Comparison of ENCODE assay signal across 31 mouse cellular contexts in the genomic region with DNA sequence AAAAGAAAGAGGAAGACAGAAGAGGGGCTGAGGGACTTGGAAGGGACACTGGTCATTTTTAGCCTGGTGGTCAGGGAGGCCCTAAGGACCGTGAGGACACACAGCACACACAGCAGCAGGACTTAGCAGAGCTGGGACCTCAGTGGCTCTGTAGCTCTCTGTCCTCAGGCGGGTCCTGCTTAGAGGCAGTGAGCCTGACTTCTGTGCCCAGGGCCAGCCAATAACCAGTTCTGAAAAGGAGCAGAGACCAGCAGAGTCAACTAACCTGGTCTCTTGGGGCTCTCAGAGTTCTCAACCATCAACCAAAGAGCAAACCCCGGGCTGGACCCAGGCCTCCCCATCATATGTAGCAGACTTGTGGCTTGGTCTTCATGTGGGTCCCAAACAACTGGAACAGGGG. TPM values are rescaled to one million over a fixed set of nuclear protein-coding genes. Genes with fewer than 3 reads are reported as not detected.
A peak's percentile ranks its signal among the peaks of the same experiment; 100 is the strongest.
DNase-seq lines count a peak whose midpoint lies in the region; ATAC-seq and TF ChIP-seq lines count a peak whose summit lies in the region.
"Had no signal": no experiment of that assay in that cellular context is flagged by ENCODE, and none has a peak within 500 bp of the region (broad histone marks: within the 10 kb centered on the region; RNA-seq: fewer than 3 reads in every experiment).

No protein-coding gene starts in this region.

- H3K9ac ChIP-seq in heart, adult 2 months (ENCODE audit: low read depth, low read length) = no peak overlapping the region
- H3K9ac ChIP-seq in midbrain, embryonic 14.5 days (replicated peaks; ENCODE audit: low read length) = no peak overlapping the region
- H3K9ac ChIP-seq in MEL (ENCODE audit: control insufficient read depth, low read depth, low read length, poor library complexity, severe bottlenecking) = no peak overlapping the region
- no peak overlapping the region for H3K9ac ChIP-seq in midbrain, embryonic 15.5 days
- H3K9ac ChIP-seq: embryonic facial prominence, embryonic 12.5 days; embryonic facial prominence, embryonic 15.5 days; forebrain, embryonic 15.5 days; heart, embryonic 12.5 days; heart, embryonic 15.5 days had no signal

- TF ChIP-seq CTCF in heart, adult 2 months (IDR thresholded peaks at IDR 0.05) = no peak
- TF ChIP-seq CTCF in MEL (IDR thresholded peaks at IDR 0.05 in 2 of 3, conservative IDR thresholded peaks at IDR 0.05 in 1 of 3; ENCODE audit: control insufficient read depth in 1 of 3, insufficient read depth in 1 of 3, low read depth in 2 of 3, low read length in 3 of 3, poor library complexity in 1 of 3, severe bottlenecking in 1 of 3) = no peak

- no peak for TF ChIP-seq RAD21 in MEL (IDR thresholded peaks at IDR 0.05; ENCODE audit: low read depth, low read length)

- H3K36me3 ChIP-seq in heart, adult 2 months (ENCODE audit: control insufficient read depth, insufficient read depth, low read length) = no peaks in the 10 kb centered on the region
- H3K36me3 ChIP-seq in midbrain, embryonic 10.5 days = peaks cover 100% of the 10 kb centered on the region
- H3K36me3 ChIP-seq in midbrain, embryonic 14.5 days (ENCODE audit: control insufficient read depth, insufficient read depth, low read length) = peaks cover 100% of the 10 kb centered on the region
- H3K36me3 ChIP-seq in MEL (ENCODE audit: control insufficient read depth in 1 of 2, insufficient read depth in 2 of 2, low read length in 2 of 2) = peaks cover 0 to 11% of the 10 kb centered on the region in 2 experiments; a peak in 2 of 4 replicates
- peaks cover 51% of the 10 kb centered on the region for H3K36me3 ChIP-seq in midbrain, embryonic 15.5 days (replicated peaks)
- H3K36me3 ChIP-seq: G1E had no signal

- 81% methylated on average over 3 of the region's 3 CpGs for WGBS in heart, adult 2 months
- 88% methylated on average over 3 of the region's 3 CpGs for WGBS in midbrain, embryonic 10.5 days
- WGBS in midbrain, embryonic 14.5 days = 83% methylated on average over 3 of the region's 3 CpGs
- 94% methylated on average over 3 of the region's 3 CpGs for WGBS in midbrain, embryonic 15.5 days

- H3K79me2 ChIP-seq in heart, adult 2 months (replicated peaks; ENCODE audit: control insufficient read depth, insufficient read depth, low read length) = no peaks in the 10 kb centered on the region
- H3K79me2 ChIP-seq in MEL (ENCODE audit: control insufficient read depth, insufficient read depth, low read length, poor library complexity) = no peaks in the 10 kb centered on the region

- peak; percentile 74 for DNase-seq in heart, adult 11 months
- DNase-seq in heart, adult 2 months = no peak
- DNase-seq in midbrain, embryonic 10.5 days (ENCODE audit: low spot score) = no peak
- no peak for DNase-seq in midbrain, embryonic 14.5 days
- DNase-seq in MEL (ENCODE audit: low read depth, low spot score) = no peak
- no peak for DNase-seq in natural killer cell, adult 2 months (ENCODE audit: low spot score in 2 of 2)
- DNase-seq: adrenal gland, adult 2 months; adrenal gland, postnatal 14 days; B cell, adult 2 months; cerebellum, adult 11 months; cerebellum, adult 2 months; cerebellum, adult 9-11 months; cerebellum, postnatal 25 days; gastrocnemius, postnatal 10 days; gastrocnemius, postnatal 36 days; heart, postnatal 10 days; heart, postnatal 36 days had no signal

- no peak overlapping the region for H3K4me3 ChIP-seq in heart, adult 2 months
- no peak overlapping the region for H3K4me3 ChIP-seq in midbrain, embryonic 10.5 days
- H3K4me3 ChIP-seq in midbrain, embryonic 14.5 days (replicated peaks; ENCODE audit: low read depth, low read length) = no peak overlapping the region
- H3K4me3 ChIP-seq in MEL (ENCODE audit: control insufficient read depth in 1 of 2, insufficient read depth in 1 of 2, low read depth in 2 of 2, low read length in 2 of 2) = no peak overlapping the region
- no peak overlapping the region for H3K4me3 ChIP-seq in midbrain, embryonic 15.5 days
- H3K4me3 ChIP-seq: embryonic facial prominence, embryonic 12.5 days; embryonic facial prominence, embryonic 15.5 days; forebrain, embryonic 15.5 days; heart, embryonic 12.5 days; heart, embryonic 15.5 days had no signal

- H3K27ac ChIP-seq in heart, adult 2 months = no peak overlapping the region
- H3K27ac ChIP-seq in midbrain, embryonic 10.5 days (replicated peaks) = 0 out of 2 replicates have a peak overlapping the region, but pooled peaks have one; percentile 13
- no peak overlapping the region for H3K27ac ChIP-seq in midbrain, embryonic 14.5 days (replicated peaks; ENCODE audit: low read depth, low read length)
- 0 out of 2 replicates have a peak overlapping the region, but pooled peaks have one; percentile 1 for H3K27ac ChIP-seq in MEL (ENCODE audit: control insufficient read depth, low read depth, low read length)
- H3K27ac ChIP-seq in midbrain, embryonic 15.5 days = 0 out of 2 replicates have a peak overlapping the region, but pooled peaks have one; percentile 4
- H3K27ac ChIP-seq: embryonic facial prominence, embryonic 12.5 days; embryonic facial prominence, embryonic 15.5 days; forebrain, embryonic 15.5 days; heart, embryonic 15.5 days had no signal

- TF ChIP-seq EP300 in heart, adult 2 months (IDR thresholded peaks at IDR 0.05; ENCODE audit: insufficient read depth, low read depth, low read length) = no peak
- TF ChIP-seq EP300 in MEL (IDR thresholded peaks at IDR 0.05; ENCODE audit: low read depth in 1 of 2, low read length in 2 of 2) = no peak

- intact Hi-C loops in heart, adult 2 months (cut with DNase I) = loop anchor here (10.0 kb wide), 1 partner anchor 154 kb away; no protein-coding TSS in a partner anchor

- H3K4me1 ChIP-seq in heart, adult 2 months (ENCODE audit: control insufficient read depth, insufficient read depth, low read length) = no peaks in the 10 kb centered on the region
- peaks cover 46% of the 10 kb centered on the region for H3K4me1 ChIP-seq in midbrain, embryonic 10.5 days
- H3K4me1 ChIP-seq in midbrain, embryonic 14.5 days (ENCODE audit: control insufficient read depth, insufficient read depth, low read length) = no peaks in the 10 kb centered on the region
- peaks cover 3 to 14% of the 10 kb centered on the region in 2 experiments for H3K4me1 ChIP-seq in MEL (ENCODE audit: control insufficient read depth in 1 of 2, insufficient read depth in 2 of 2, low read length in 2 of 2)
- no peaks in the 10 kb centered on the region for H3K4me1 ChIP-seq in midbrain, embryonic 15.5 days
- H3K4me1 ChIP-seq: embryonic facial prominence, embryonic 12.5 days; embryonic facial prominence, embryonic 15.5 days; forebrain, embryonic 15.5 days had no signal

- H3K4me2 ChIP-seq in midbrain, embryonic 14.5 days (ENCODE audit: low read length) = no peak overlapping the region
- H3K4me2 ChIP-seq in midbrain, embryonic 15.5 days = no peak overlapping the region
- H3K4me2 ChIP-seq: embryonic facial prominence, embryonic 12.5 days; embryonic facial prominence, embryonic 15.5 days; forebrain, embryonic 15.5 days; heart, embryonic 12.5 days; heart, embryonic 15.5 days had no signal

- no peak for TF ChIP-seq POLR2A in heart, adult 2 months (IDR thresholded peaks at IDR 0.05; ENCODE audit: insufficient read depth, low read depth, low read length)
- TF ChIP-seq POLR2A in MEL (IDR thresholded peaks at IDR 0.05; ENCODE audit: control insufficient read depth in 1 of 2, insufficient read depth in 1 of 2, low read depth in 1 of 2, low read length in 2 of 2, poor library complexity in 1 of 2) = no peak

- H3K9me3 ChIP-seq in midbrain, embryonic 10.5 days (replicated peaks) = no peaks in the 10 kb centered on the region
- no peaks in the 10 kb centered on the region for H3K9me3 ChIP-seq in midbrain, embryonic 14.5 days (ENCODE audit: control insufficient read depth, low read length)
- H3K9me3 ChIP-seq in MEL (replicated peaks; ENCODE audit: insufficient read depth, low read length) = no peaks in the 10 kb centered on the region
- no peaks in the 10 kb centered on the region for H3K9me3 ChIP-seq in midbrain, embryonic 15.5 days
- H3K9me3 ChIP-seq: embryonic facial prominence, embryonic 12.5 days; embryonic facial prominence, embryonic 15.5 days; forebrain, embryonic 15.5 days; G1E; heart, embryonic 12.5 days; heart, embryonic 15.5 days had no signal

- ATAC-seq in midbrain, embryonic 14.5 days (ENCODE audit: low FRiP score, low TSS enrichment) = no peak
- ATAC-seq in midbrain, embryonic 15.5 days (replicated peaks) = no peak
- ATAC-seq: forebrain, embryonic 15.5 days; hindbrain, embryonic 16.5 days; inflammation-experienced regulatory T-cells, adult 6 months had no signal

- no peaks in the 10 kb centered on the region for H3K27me3 ChIP-seq in heart, adult 2 months (ENCODE audit: control insufficient read depth, insufficient read depth, low read length)
- no peaks in the 10 kb centered on the region for H3K27me3 ChIP-seq in midbrain, embryonic 10.5 days (ENCODE audit: low read depth, poor library complexity, severe bottlenecking)
- no peaks in the 10 kb centered on the region for H3K27me3 ChIP-seq in midbrain, embryonic 14.5 days (ENCODE audit: control insufficient read depth, insufficient read depth, low read length)
- H3K27me3 ChIP-seq in MEL (ENCODE audit: control insufficient read depth in 1 of 2, insufficient read depth in 2 of 2, low read length in 2 of 2) = no peaks in the 10 kb centered on the region
- no peaks in the 10 kb centered on the region for H3K27me3 ChIP-seq in midbrain, embryonic 15.5 days (replicated peaks)
- H3K27me3 ChIP-seq: CH12.LX; embryonic facial prominence, embryonic 12.5 days; embryonic facial prominence, embryonic 15.5 days; forebrain, embryonic 15.5 days; heart, embryonic 12.5 days; heart, embryonic 15.5 days had no signal

RNA-seq across cellular contexts. Expression of gene Pla2g1b, which starts 16.8 kb away (rescaled TPM):
- not detected for total RNA-seq in heart, adult 2 months (2021)
- polyA plus RNA-seq in heart, adult 2 months (2012; rRNA removed) = not detected in 2 replicates
- 0.41 and 0.62 TPM in 2 replicates for polyA plus RNA-seq in midbrain, embryonic 10.5 days (2016; fragmentation: Nextera tagmentation; extraction: Ambion mirVana)
- polyA plus RNA-seq in midbrain, embryonic 14.5 days (2014; fragmentation: Nextera tagmentation; extraction: Ambion mirVana) = not detected in 2 replicates
- total RNA-seq in MEL (2012; rRNA removed) = 0.58 and 0.92 TPM in 2 replicates
- 1 to 10 TPM in 1 of 2 experiments, not detected in 1; 6.6 TPM for polyA plus RNA-seq in MEL (2012; ENCODE audit: insufficient read depth in 1 of 2, insufficient read length in 2 of 2, low read depth in 1 of 2, low replicate concordance in 2 of 2, missing spikeins in 1 of 2)
- not detected in 2 replicates for polyA plus RNA-seq in midbrain, embryonic 15.5 days (2015; fragmentation: Nextera tagmentation; extraction: Ambion mirVana)
- total RNA-seq: adrenal gland, adult 2 months; adrenal gland, postnatal 14 days; CH12.LX; common myeloid progenitor, adult 5-6 weeks; G1E; gastrocnemius, adult 18-20 months; gastrocnemius, postnatal 10 days; gastrocnemius, postnatal 36 days; granulocyte monocyte progenitor cell, adult 5-6 weeks; heart, postnatal 10 days; heart, postnatal 36 days had no signal
- polyA plus RNA-seq: adrenal gland, adult 2 months; cerebellum, adult 2 months; embryonic facial prominence, embryonic 12.5 days; embryonic facial prominence, embryonic 15.5 days; forebrain, embryonic 11.5 days; forebrain, embryonic 15.5 days; hindbrain, embryonic 16.5 days; inflammation-experienced regulatory T-cells, adult 6 months had no signal

RNA-seq across cellular contexts. Expression of gene Msi1, which starts 19.8 kb away (rescaled TPM):
- under 1 TPM; 0.55 to 0.99 TPM for total RNA-seq in heart, adult 2 months (2021)
- polyA plus RNA-seq in heart, adult 2 months (2012; rRNA removed) = 0.61 and 0.64 TPM in 2 replicates
- 190 and 232 TPM in 2 replicates for polyA plus RNA-seq in midbrain, embryonic 10.5 days (2016; fragmentation: Nextera tagmentation; extraction: Ambion mirVana)
- 71.6 and 101 TPM in 2 replicates for polyA plus RNA-seq in midbrain, embryonic 14.5 days (2014; fragmentation: Nextera tagmentation; extraction: Ambion mirVana)
- total RNA-seq in MEL (2012; rRNA removed) = 3.1 and 3.5 TPM in 2 replicates
- polyA plus RNA-seq in MEL (2012; ENCODE audit: insufficient read depth in 1 of 2, insufficient read length in 2 of 2, low read depth in 1 of 2, low replicate concordance in 2 of 2, missing spikeins in 1 of 2) = 1 to 10 TPM in 1 of 2 experiments, not detected in 1; 5.7 TPM
- 65.9 and 66.3 TPM in 2 replicates for polyA plus RNA-seq in midbrain, embryonic 15.5 days (2015; fragmentation: Nextera tagmentation; extraction: Ambion mirVana)
- total RNA-seq: common myeloid progenitor, adult 5-6 weeks; granulocyte monocyte progenitor cell, adult 5-6 weeks had no signal
- polyA plus RNA-seq: inflammation-experienced regulatory T-cells, adult 6 months had no signal

RNA-seq across cellular contexts. Expression of gene Sirt4, which starts 35.3 kb away (rescaled TPM):
- total RNA-seq in heart, adult 2 months (2021) = 10 to 100 TPM; 15.3 to 18.8 TPM
- polyA plus RNA-seq in heart, adult 2 months (2012; rRNA removed) = 25.1 and 31.3 TPM in 2 replicates
- 15.2 and 17.0 TPM in 2 replicates for polyA plus RNA-seq in midbrain, embryonic 10.5 days (2016; fragmentation: Nextera tagmentation; extraction: Ambion mirVana)
- 23.8 and 25.9 TPM in 2 replicates for polyA plus RNA-seq in midbrain, embryonic 14.5 days (2014; fragmentation: Nextera tagmentation; extraction: Ambion mirVana)
- 7.6 and 9.2 TPM in 2 replicates for total RNA-seq in MEL (2012; rRNA removed)
- 10 to 100 TPM in 1 of 2 experiments, not detected in 1; 10.3 TPM for polyA plus RNA-seq in MEL (2012; ENCODE audit: insufficient read depth in 1 of 2, insufficient read length in 2 of 2, low read depth in 1 of 2, low replicate concordance in 2 of 2, missing spikeins in 1 of 2)
- 31.6 and 32.6 TPM in 2 replicates for polyA plus RNA-seq in midbrain, embryonic 15.5 days (2015; fragmentation: Nextera tagmentation; extraction: Ambion mirVana)

RNA-seq across cellular contexts. Expression of gene Pxn, which starts 57.2 kb away (rescaled TPM):
- total RNA-seq in heart, adult 2 months (2021) = 10 to 100 TPM; 35.9 to 37.1 TPM
- polyA plus RNA-seq in heart, adult 2 months (2012; rRNA removed) = 51.9 and 56.5 TPM in 2 replicates
- 27.9 and 28.9 TPM in 2 replicates for polyA plus RNA-seq in midbrain, embryonic 10.5 days (2016; fragmentation: Nextera tagmentation; extraction: Ambion mirVana)
- polyA plus RNA-seq in midbrain, embryonic 14.5 days (2014; fragmentation: Nextera tagmentation; extraction: Ambion mirVana) = 10.9 and 11.3 TPM in 2 replicates
- total RNA-seq in MEL (2012; rRNA removed) = 12.7 and 15.2 TPM in 2 replicates
- polyA plus RNA-seq in MEL (2012; ENCODE audit: insufficient read depth in 1 of 2, insufficient read length in 2 of 2, low read depth in 1 of 2, low replicate concordance in 2 of 2, missing spikeins in 1 of 2) = 100 to 1,000 TPM in 1 of 2 experiments, 10 to 100 TPM in 1; 29.2 to 167 TPM
- 20.4 and 20.9 TPM in 2 replicates for polyA plus RNA-seq in midbrain, embryonic 15.5 days (2015; fragmentation: Nextera tagmentation; extraction: Ambion mirVana)

Comparison
In these comparisons a context has a peak if more than half of its experiments do, and no peak if none do; other contexts are left out.
1. H3K27ac ChIP-seq: peak in midbrain, embryonic 10.5 days (single experiment), MEL (single experiment) and midbrain, embryonic 15.5 days (single experiment); none in heart, adult 2 months (single experiment) and midbrain, embryonic 14.5 days (single experiment).
2. RNA of gene Msi1, which starts 19.8 kb away (polyA plus RNA-seq): 190 to 232 TPM in midbrain, embryonic 10.5 days, 71.6 to 101 TPM in midbrain, embryonic 14.5 days and 65.9 to 66.3 TPM in midbrain, embryonic 15.5 days; 5.7 TPM in MEL and 0.61 to 0.64 TPM in heart, adult 2 months; every median in the first group is over 10 times any median in the second.